Mouse (Mus musculus) myocyte (in vitro differentiated cells): ENCODE data around the gene Runx3. TPM values are rescaled to one million over a fixed set of nuclear protein-coding genes. Genes with fewer than 3 reads are reported as not detected.

Source experiments
- H3K27me3 ChIP-seq: one replicate; pipeline ENCODE4 v1.6.1; 2011; ENCODE audit not compliant: control insufficient read depth, insufficient read depth, insufficient read length
- H3K36me3 ChIP-seq: one replicate; pipeline ENCODE4 v1.6.1; 2011; ENCODE audit not compliant: control insufficient read depth, insufficient read depth
- H3K4me2 ChIP-seq: one replicate; pipeline ENCODE4 v1.6.1; 2011; ENCODE audit warnings: low read depth, control low read depth
- H3K4me3 ChIP-seq: one replicate; pipeline ENCODE4 v1.5.1; 2011; ENCODE audit warnings: mild to moderate bottlenecking, control low read depth, moderate library complexity
- H3K79me2 ChIP-seq: one replicate; pipeline ENCODE4 v1.6.1; 2011; ENCODE audit not compliant: control insufficient read depth, insufficient read depth
- H3ac ChIP-seq: one replicate; pipeline ENCODE4 v1.6.1; 2011; ENCODE audit not compliant: control insufficient read depth, insufficient read length
- CEBPB ChIP-seq: IDR thresholded peaks from 2 replicates; pipeline ENCODE4 v1.6.1; 2011; ENCODE audit warnings: mild to moderate bottlenecking, moderate library complexity; ENCODE audit not compliant: poor library complexity, insufficient read depth, severe bottlenecking
- E2F4 ChIP-seq: IDR thresholded peaks from one replicate; pipeline ENCODE4 v1.6.1; 2011; ENCODE audit warnings: mild to moderate bottlenecking, control low read depth, moderate library complexity; ENCODE audit not compliant: insufficient read depth
- MAX ChIP-seq: IDR thresholded peaks from one replicate; pipeline ENCODE4 v1.6.1; 2011; ENCODE audit warnings: low read depth, mild to moderate bottlenecking, control low read depth
- MYOD1 ChIP-seq, 3 experiments: IDR thresholded peaks; one replicate each; pipeline ENCODE4 v1.6.1; 2011; ENCODE audit warnings: control low read depth in 2 of 3, low read depth in 2 of 3, mild to moderate bottlenecking in 2 of 3, moderate library complexity in 1 of 3; ENCODE audit not compliant: insufficient read length in 2 of 3, control insufficient read depth in 1 of 3
- MYOG ChIP-seq, 3 experiments: IDR thresholded peaks; one replicate each; pipeline ENCODE4 v1.6.1; 2011; ENCODE audit warnings: control low read depth in 2 of 3, low read depth in 2 of 3, mild to moderate bottlenecking in 2 of 3; ENCODE audit not compliant: insufficient read length in 2 of 3, control insufficient read depth in 1 of 3, insufficient read depth in 1 of 3
- POLR2A ChIP-seq: IDR thresholded peaks from one replicate; pipeline ENCODE4 v1.6.1; 2011; ENCODE audit warnings: low read depth, mild to moderate bottlenecking, control low read depth, moderate library complexity; ENCODE audit not compliant: insufficient read length
- POLR2AphosphoS2 ChIP-seq: IDR thresholded peaks from one replicate; pipeline ENCODE4 v1.6.1; 2011; ENCODE audit warnings: low read depth, control low read depth; ENCODE audit not compliant: insufficient read length
- REST ChIP-seq: IDR thresholded peaks from one replicate; pipeline ENCODE4 v1.6.1; 2011; ENCODE audit warnings: mild to moderate bottlenecking, control low read depth, moderate library complexity; ENCODE audit not compliant: insufficient read depth, insufficient read length
- SRF ChIP-seq: IDR thresholded peaks from one replicate; pipeline ENCODE4 v1.6.1; 2011; ENCODE audit warnings: low read depth; ENCODE audit not compliant: control insufficient read depth, insufficient read length
- TCF12 ChIP-seq: IDR thresholded peaks from one replicate; pipeline ENCODE4 v1.6.1; 2011; ENCODE audit warnings: mild to moderate bottlenecking, control low read depth; ENCODE audit not compliant: poor library complexity, insufficient read depth, severe bottlenecking
- TCF3 ChIP-seq: IDR thresholded peaks from one replicate; pipeline ENCODE4 v1.6.1; 2011; ENCODE audit warnings: low read depth, control low read depth; ENCODE audit not compliant: insufficient read length
- USF1 ChIP-seq: IDR thresholded peaks from one replicate; pipeline ENCODE4 v1.6.1; 2011; ENCODE audit warnings: low read depth, mild to moderate bottlenecking, control low read depth, moderate library complexity
- polyA plus RNA-seq: library from polyadenylated mRNA; unstranded; fragments of >200 nt; fragmentation: generic; extraction: Trizol; gene quantifications from one replicate; pipeline ENCODE4 v1.2.1, GENCODE M21; 2012; ENCODE audit warnings: missing spikeins

Runx3 gene
- polyA plus RNA-seq, 1 experiment = 19.6 TPM

DNA sequence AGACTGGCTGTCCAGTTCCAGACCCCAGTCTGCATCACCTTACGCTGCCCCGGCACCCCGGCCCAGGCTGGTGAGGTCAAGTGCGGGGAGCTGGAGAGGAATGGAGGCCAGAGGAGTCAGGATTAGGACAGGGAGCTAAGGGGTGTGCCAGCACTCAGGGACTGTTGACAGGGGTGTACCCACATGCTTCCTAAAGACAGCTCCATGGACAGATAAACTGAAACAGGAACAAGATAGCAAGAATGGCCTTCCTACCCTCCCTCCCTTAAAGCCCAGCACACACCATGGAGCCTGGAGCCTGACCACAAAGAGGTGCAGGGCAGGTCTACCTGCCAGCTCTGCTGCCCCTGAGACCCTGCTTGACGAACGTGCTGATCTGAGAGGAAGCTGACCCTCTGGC, 45.1 kb upstream of the Runx3 start:
- TF ChIP-seq REST (no peak), POLR2A (no peak), SRF (no peak), MYOG (IDR thresholded peaks at IDR 0.05; ENCODE audit: control insufficient read depth in 1 of 3, insufficient read depth in 1 of 3, insufficient read length in 2 of 3, low read depth in 2 of 3) (no peak), TCF3 (no peak), CEBPB (no peak), TCF12 (no peak), MAX (no peak), E2F4 (no peak), POLR2AphosphoS2 (no peak), MYOD1 (IDR thresholded peaks at IDR 0.05; ENCODE audit: control insufficient read depth in 1 of 3, insufficient read length in 2 of 3, low read depth in 2 of 3) (no peak), USF1 (no peak)
- H3ac ChIP-seq = no peak overlapping the region
- no peak overlapping the region for H3K4me2 ChIP-seq
- no peaks in the 10 kb centered on the region for H3K27me3 ChIP-seq
- no peaks in the 10 kb centered on the region for H3K79me2 ChIP-seq
- H3K4me3 ChIP-seq = no peak overlapping the region
- H3K36me3 ChIP-seq = no peaks in the 10 kb centered on the region

DNA sequence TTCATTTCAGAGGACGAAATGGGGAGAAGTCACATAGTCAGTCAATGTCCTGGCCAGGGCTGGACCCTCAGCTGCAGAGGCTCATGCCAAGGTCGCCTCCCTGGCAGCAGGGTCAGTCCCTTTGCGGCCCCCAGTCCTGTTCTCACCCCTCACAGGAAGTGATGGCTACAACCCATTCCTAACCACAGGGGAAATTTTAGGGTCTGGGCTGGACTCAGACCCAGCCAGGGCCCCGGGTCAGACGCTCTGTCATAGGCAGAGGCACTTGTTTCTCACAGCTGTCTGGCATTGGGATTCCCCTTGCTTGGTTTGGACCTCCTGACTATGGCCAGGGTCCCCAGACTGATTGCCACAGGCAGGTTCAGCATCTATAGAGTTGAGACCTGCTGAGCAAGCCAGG, 43.8 kb upstream of the Runx3 start:
- Histone ChIP-seq H3K27me3 (no peaks in the 10 kb centered on the region), H3K36me3 (no peaks in the 10 kb centered on the region), H3K79me2 (no peaks in the 10 kb centered on the region), H3K4me2 (no peak overlapping the region), H3K4me3 (no peak overlapping the region), H3ac (no peak overlapping the region)
- no peak for TF ChIP-seq TCF12
- no peak for TF ChIP-seq MYOD1 (IDR thresholded peaks at IDR 0.05; ENCODE audit: control insufficient read depth in 1 of 3, insufficient read length in 2 of 3, low read depth in 2 of 3)
- no peak for TF ChIP-seq MAX
- TF ChIP-seq MYOG (IDR thresholded peaks at IDR 0.05; ENCODE audit: control insufficient read depth in 1 of 3, insufficient read depth in 1 of 3, insufficient read length in 2 of 3, low read depth in 2 of 3) = no peak
- no peak for TF ChIP-seq POLR2AphosphoS2
- no peak for TF ChIP-seq POLR2A
- TF ChIP-seq SRF = no peak
- no peak for TF ChIP-seq TCF3
- no peak for TF ChIP-seq USF1
- TF ChIP-seq CEBPB = no peak
- no peak for TF ChIP-seq E2F4
- TF ChIP-seq REST = no peak

DNA sequence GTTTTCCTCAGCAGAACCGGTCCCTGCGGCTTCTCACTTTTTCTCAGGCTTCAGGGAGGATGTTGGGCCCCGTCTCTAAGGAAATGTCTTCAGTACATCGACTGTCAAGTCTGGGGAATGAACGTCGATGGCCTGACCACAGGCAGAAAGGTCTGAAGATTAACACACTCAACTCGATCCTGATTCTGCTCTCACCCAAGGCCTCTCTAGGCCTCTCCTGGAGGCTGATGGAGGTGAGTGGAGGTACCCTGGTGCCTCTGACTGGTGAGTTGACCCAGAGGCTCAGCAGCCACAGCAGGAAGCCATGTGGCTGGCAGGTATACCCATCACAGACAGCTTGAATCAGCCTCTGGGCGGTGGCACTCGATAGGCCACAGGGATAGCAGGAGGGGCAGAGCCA, 43.3 kb upstream of the Runx3 start:
- Histone ChIP-seq H3K36me3 (no peaks in the 10 kb centered on the region), H3K4me2 (no peak overlapping the region), H3ac (no peak overlapping the region), H3K4me3 (no peak overlapping the region), H3K27me3 (no peaks in the 10 kb centered on the region), H3K79me2 (no peaks in the 10 kb centered on the region)
- no peak for TF ChIP-seq REST
- no peak for TF ChIP-seq MYOG (IDR thresholded peaks at IDR 0.05; ENCODE audit: control insufficient read depth in 1 of 3, insufficient read depth in 1 of 3, insufficient read length in 2 of 3, low read depth in 2 of 3)
- no peak for TF ChIP-seq MYOD1 (IDR thresholded peaks at IDR 0.05; ENCODE audit: control insufficient read depth in 1 of 3, insufficient read length in 2 of 3, low read depth in 2 of 3)
- TF ChIP-seq POLR2AphosphoS2 = no peak
- TF ChIP-seq SRF = no peak

DNA sequence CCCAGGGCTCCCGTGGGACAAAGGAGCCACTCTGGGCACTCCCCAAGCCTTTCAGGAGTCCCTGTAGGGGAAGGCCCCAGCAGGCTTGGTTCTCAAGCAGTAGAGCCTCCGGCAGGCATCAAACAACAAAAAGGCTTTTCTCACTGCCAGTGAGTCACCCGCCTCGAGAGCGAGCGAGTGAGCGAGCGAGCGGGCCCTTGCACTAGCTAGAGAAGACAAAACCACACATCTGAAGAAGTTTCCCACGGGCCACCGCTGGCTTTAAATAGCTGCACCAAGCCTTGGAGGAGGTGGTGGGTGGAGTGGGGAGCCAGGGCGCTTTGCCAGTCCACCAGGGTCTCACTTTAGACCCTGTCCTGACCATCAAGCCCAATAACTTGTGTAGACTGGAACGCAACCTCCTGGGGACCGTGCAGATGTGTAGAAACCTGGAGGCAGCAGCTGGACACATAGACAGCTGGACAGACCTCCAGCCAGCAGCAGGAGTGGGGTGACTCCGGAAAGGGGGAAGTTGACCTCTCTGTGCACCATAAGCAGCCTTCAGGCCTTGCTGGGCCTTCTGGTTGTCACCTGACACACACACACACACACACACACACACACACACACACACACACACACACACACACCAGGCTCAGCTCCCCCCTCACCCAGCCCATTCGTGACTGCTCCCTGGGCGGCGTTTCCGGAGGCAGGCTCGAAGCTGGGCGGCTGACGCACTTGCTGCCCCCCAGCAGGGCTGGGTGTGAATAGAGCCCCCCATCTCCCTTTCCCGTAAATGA, 40.4 kb upstream of the Runx3 start:
- no peaks in the 10 kb centered on the region for H3K27me3 ChIP-seq
- TF ChIP-seq CEBPB (no peak), MYOD1 (IDR thresholded peaks at IDR 0.05; ENCODE audit: control insufficient read depth in 1 of 3, insufficient read length in 2 of 3, low read depth in 2 of 3) (peak in 2 of 3 experiments; percentile 68 to 71), TCF12 (no peak), POLR2A (no peak), USF1 (no peak)
- no peak overlapping the region for H3K4me3 ChIP-seq
- H3K36me3 ChIP-seq = no peaks in the 10 kb centered on the region
- no peaks in the 10 kb centered on the region for H3K79me2 ChIP-seq
- H3ac ChIP-seq = no peak overlapping the region
- peak overlapping the region; percentile 64 for H3K4me2 ChIP-seq

DNA sequence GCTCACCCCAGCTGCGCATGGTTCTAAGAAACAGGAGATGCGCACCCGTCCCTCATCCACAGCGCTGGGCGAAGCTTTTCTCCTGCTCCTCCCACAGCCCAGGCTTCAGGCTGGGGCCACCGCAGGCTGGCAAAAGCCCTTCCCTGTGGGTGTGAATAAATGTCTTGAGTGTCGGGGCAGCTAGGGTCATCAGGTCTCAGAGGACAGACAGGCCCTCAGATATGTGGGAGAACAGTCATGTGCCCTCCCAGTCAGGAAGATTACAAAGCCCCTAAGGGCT, 39.9 kb upstream of the Runx3 start:
- H3K36me3 ChIP-seq = no peaks in the 10 kb centered on the region
- peak overlapping the region; percentile 64 for H3K4me2 ChIP-seq
- no peaks in the 10 kb centered on the region for H3K79me2 ChIP-seq
- H3K4me3 ChIP-seq = no peak overlapping the region
- TF ChIP-seq E2F4 (no peak), REST (no peak), TCF12 (no peak), USF1 (no peak)
- H3ac ChIP-seq = no peak overlapping the region
- no peaks in the 10 kb centered on the region for H3K27me3 ChIP-seq
